ENCODE assay signal across 8 mouse cellular contexts in the genomic region with DNA sequence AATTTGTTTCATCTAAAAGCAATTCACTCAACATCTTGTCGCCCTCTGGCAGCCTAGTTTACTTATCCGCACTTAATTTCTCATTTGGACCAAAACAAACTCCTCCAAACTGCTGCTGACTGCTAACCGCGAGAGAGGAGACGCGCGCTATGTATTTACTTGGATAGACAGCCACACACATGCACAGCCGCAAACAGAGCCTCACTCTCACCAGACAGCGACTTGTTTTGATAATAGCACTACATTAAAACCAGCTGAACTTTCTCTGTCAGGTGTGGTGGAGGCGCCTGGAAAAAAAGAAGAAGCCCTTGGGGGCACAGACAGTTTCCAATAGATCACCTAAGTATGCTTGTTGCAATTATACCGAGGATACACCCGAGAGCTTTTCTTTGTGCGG. TPM values are rescaled to one million over a fixed set of nuclear protein-coding genes. Genes with fewer than 3 reads are reported as not detected.
A peak's percentile ranks its signal among the peaks of the same experiment; 100 is the strongest.
DNase-seq lines count a peak whose midpoint lies in the region; ATAC-seq and TF ChIP-seq lines count a peak whose summit lies in the region.

No protein-coding gene starts in this region.

- no peaks in the 10 kb centered on the region for H3K9me3 ChIP-seq in forebrain, embryonic 11.5 days (ENCODE audit: control insufficient read depth, low read length)

- peaks cover 5% of the 10 kb centered on the region; the same call in 1 of the 2 replicates for H3K4me1 ChIP-seq in forebrain, embryonic 11.5 days (replicated peaks; ENCODE audit: control insufficient read depth, insufficient read depth, low read length)
- H3K4me1 ChIP-seq in thymus, adult 2 months (replicated peaks; ENCODE audit: control insufficient read depth, insufficient read depth, low read length): no peaks in the 10 kb centered on the region

- H3K4me3 ChIP-seq in forebrain, embryonic 11.5 days (ENCODE audit: low read depth, low read length): peak overlapping the region; percentile 70
- no peak overlapping the region for H3K4me3 ChIP-seq in thymus, adult 2 months (ENCODE audit: control insufficient read depth, insufficient read depth, low read length)

- H3K27me3 ChIP-seq in forebrain, embryonic 11.5 days (ENCODE audit: control insufficient read depth, insufficient read depth, low read length): peaks cover 13% of the 10 kb centered on the region; the same call in 1 of the 2 replicates
- no peaks in the 10 kb centered on the region; the same call in 1 of the 2 replicates for H3K27me3 ChIP-seq in thymus, adult 2 months (ENCODE audit: control insufficient read depth, insufficient read depth, low read length)

- no peak for TF ChIP-seq CTCF in thymus, adult 2 months (IDR thresholded peaks at IDR 0.05; ENCODE audit: borderline replicate concordance, control insufficient read depth, extremely low read depth, insufficient read depth, low read length, poor library complexity)

- H3K27ac ChIP-seq in forebrain, embryonic 11.5 days (ENCODE audit: low read depth, low read length): 0 out of 2 replicates have a peak overlapping the region, but pooled peaks have one; percentile 0
- no peak overlapping the region for H3K27ac ChIP-seq in thymus, adult 2 months (ENCODE audit: control insufficient read depth, insufficient read depth, low read length)

- peak overlapping the region; percentile 51; the same call in 1 of the 2 replicates for H3K9ac ChIP-seq in forebrain, embryonic 11.5 days (ENCODE audit: low read length)

- TF ChIP-seq POLR2A in thymus, adult 2 months (IDR thresholded peaks at IDR 0.05; ENCODE audit: control insufficient read depth, extremely low read depth, insufficient read depth, low read length, poor library complexity): no peak

- under 1% methylated on average over 13 of the region's 13 CpGs for WGBS in forebrain, embryonic 11.5 days
- WGBS in thymus, adult 2 months: 2% methylated on average over 13 of the region's 13 CpGs

- no peaks in the 10 kb centered on the region for H3K36me3 ChIP-seq in forebrain, embryonic 11.5 days (ENCODE audit: control insufficient read depth, insufficient read depth, low read length)
- no peaks in the 10 kb centered on the region for H3K36me3 ChIP-seq in thymus, adult 2 months (ENCODE audit: control insufficient read depth, insufficient read depth, low read length)

- peak overlapping the region; percentile 98 for H3K4me2 ChIP-seq in forebrain, embryonic 11.5 days (ENCODE audit: low read depth, low read length, severe bottlenecking)

- peak; percentile 11 for ATAC-seq in forebrain, embryonic 11.5 days (replicated peaks; ENCODE audit: low FRiP score)

- peak; percentile 3 for DNase-seq in lung, postnatal 10 days
- DNase-seq in lung, adult 18-20 months: no peak
- DNase-seq in forebrain, embryonic 11.5 days (ENCODE audit: low spot score): peak; percentile 66
- peak; percentile 17 for DNase-seq in kidney, adult 11 months
- peak; percentile 38 for DNase-seq in mesoderm, embryonic 11.5 days (ENCODE audit: low read depth, low spot score)
- DNase-seq in thymus, adult 2 months: no peak
- DNase-seq in urinary bladder, postnatal 4 days (ENCODE audit: low spot score in 2 of 2): no peak
- no peak for DNase-seq in thymus, postnatal 14 days

RNA-seq across cellular contexts. Expression of a gene that starts 2.8 kb away (rescaled TPM):
- 3.9 and 4.3 TPM in 2 replicates for polyA plus RNA-seq in forebrain, embryonic 11.5 days (2014; fragmentation: Nextera tagmentation; extraction: Ambion mirVana)
- 0.09 TPM in 1 of 2 replicates, not detected in the other for polyA plus RNA-seq in thymus, adult 2 months (2012; rRNA removed)

Comparison
In these comparisons a context has a peak if more than half of its experiments do, and no peak if none do; other contexts are left out.
1. DNase-seq: peak in lung, postnatal 10 days (single experiment), forebrain, embryonic 11.5 days (single experiment), kidney, adult 11 months (single experiment) and mesoderm, embryonic 11.5 days (single experiment); none in lung, adult 18-20 months (0 of 2), thymus, adult 2 months (single experiment), urinary bladder, postnatal 4 days (0 of 2) and thymus, postnatal 14 days (single experiment).